Mouse (Mus musculus) lung, adult 18-20 months (tissue): ENCODE results near the gene 1700011M02Rik.
"Not testable (repeated sequence)": the region's sequence is repeated elsewhere in the genome, so short reads cannot be mapped to it uniquely, and the experiment has no call there.

Experiments
- DNase-seq, 2 experiments: peaks; one replicate each; pipeline ENCODE4 v3.0.0; 2022; ENCODE audit warnings: mixed read lengths in 2 of 2

Gene 1700011M02Rik

DNA sequence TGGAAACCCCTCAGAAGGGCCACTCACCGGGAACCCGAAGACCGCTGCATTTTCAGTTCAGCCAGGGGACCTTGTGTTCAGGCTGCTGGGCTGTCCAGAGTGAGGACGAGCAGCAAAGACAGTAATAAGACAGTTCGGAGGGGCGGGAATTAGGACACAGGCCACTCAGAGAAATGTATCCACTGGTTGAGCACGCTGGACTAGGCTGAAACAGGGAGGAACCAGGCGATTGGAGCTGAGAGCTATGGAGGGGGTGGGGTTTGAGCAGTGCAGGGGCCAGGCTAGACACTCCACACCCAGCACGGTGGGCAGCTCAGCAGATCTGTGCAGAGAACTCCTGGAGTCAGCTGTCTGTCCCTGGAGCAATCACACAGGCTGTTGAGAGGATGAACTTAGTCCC, at the start of gene 1700011M02Rik, which contains the start of gene Dmrtc1a:
Gene 1700011M02Rik (plus strand): TSS at position 319 of the 400 bp plus-strand sequence.
Gene Dmrtc1a (minus strand): TSS at position 101 of the 400 bp plus-strand sequence.
- DNase-seq, result not testable (repeated sequence)

DNA sequence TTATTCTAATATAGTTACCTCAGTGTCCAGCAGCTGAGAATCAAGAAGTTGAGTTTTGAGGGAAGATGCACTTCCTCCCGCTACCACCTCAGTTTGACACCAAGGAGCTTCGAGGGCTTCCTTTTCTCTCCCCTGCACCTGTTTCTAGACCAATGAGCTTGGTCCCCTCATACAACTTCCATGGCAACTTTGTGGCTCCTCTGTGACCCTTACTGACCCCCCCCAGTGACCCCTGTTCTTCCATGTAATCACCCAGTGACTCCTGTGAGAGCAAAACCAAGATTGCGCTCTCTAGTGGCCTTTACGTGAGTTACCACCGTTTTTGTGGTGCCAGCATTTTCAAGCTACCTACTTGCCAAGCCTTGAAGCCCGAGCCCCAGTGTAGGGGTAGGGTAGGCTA, 40.8 kb upstream of the 1700011M02Rik start, which contains the start of gene 1700031F05Rik:
Gene 1700031F05Rik (minus strand): TSS at position 101 of the 400 bp plus-strand sequence.
- no peak for DNase-seq

DNA sequence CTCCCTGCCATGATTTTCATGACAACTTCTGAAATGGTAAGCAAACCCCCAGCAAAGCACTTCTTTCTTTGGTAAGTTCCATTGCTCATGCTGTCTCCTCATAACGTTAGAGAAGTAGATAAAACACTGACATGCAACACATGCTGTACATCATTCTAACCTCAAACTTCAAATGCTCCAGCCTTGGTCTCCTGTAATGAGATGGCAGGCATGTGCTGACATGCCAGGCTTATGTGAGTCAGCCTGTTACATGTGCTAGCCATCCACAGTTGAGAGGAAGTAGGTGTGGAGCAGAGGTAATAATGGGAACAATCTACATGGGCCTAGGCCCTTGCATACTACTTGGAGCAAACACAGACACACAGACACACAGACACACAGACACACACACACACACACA, 6.1 kb downstream of the 1700011M02Rik start:
- not testable (repeated sequence) for DNase-seq

DNA sequence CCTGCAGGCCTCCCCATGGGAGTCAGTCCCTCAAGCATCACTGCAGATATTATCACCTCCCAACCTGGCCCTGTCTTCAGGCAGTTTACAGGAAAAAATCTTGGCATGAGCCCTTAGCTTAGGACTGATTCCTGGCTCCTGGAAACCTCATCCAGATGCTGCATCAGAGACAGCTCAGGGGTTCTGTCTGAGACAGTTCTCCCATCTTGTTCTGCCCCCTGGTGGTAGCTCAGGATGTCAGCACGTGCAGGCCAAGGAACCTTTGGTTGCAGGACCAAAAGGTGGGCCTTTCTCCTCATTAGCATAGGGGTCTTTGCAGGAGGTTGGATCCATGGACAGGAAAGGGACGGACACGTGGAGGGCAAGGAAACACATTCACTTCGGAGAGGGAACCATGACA, 18.0 kb downstream of the 1700011M02Rik start:
- DNase-seq, result peak in 1 of 2 experiments; percentile 3

DNA sequence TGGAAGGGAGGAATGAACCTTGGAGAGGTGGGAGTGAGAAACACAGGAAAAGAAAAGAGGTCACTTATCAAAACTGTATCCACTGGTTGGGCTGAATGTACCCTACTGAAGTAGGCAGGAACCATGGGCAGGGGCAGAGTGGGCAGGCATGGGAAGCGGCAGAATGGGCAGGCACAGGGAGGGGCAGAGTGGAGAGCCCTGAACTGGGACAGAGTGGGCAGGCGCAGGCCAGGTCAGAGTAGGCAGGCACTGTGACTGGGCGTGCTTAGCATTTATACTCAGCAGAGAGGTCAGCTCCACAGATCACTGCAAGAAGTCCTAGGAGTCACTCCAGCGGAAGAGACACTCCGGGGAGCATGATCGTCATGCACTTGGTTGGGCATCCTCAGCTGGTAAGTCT, 19.4 kb downstream of the 1700011M02Rik start, which contains the start of gene 1700018G05Rik:
Gene 1700018G05Rik (plus strand): TSS at position 301 of the 400 bp plus-strand sequence.
- DNase-seq, result not testable (repeated sequence)

DNA sequence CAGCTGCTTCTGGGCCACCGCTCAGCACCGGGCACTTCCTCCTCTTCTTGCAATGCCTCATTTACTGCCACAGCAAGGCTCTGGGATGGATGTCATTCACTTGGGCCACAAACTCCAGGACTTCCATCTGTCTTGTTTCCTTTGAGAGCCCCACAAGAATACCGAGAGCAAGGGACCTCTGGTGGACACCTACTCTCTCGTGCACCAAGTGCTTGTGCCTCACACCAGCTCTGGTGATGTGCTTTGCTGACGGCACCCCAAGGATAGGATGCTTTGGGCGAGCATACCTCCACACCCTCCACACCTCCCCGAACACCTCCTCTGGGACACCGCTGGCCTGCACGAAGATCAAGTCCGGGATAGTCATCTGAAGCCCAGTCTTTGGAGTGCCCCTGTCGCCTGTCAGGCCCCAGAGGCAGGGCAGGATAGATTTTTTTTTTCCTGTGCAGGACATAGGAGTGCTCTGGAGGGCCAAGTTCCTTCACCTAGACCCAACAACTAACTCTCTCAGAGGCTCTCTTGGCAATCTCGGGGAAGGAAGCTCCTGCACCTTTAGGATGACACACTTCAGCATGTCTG, 24.4 kb downstream of the 1700011M02Rik start:
- no peak for DNase-seq

DNA sequence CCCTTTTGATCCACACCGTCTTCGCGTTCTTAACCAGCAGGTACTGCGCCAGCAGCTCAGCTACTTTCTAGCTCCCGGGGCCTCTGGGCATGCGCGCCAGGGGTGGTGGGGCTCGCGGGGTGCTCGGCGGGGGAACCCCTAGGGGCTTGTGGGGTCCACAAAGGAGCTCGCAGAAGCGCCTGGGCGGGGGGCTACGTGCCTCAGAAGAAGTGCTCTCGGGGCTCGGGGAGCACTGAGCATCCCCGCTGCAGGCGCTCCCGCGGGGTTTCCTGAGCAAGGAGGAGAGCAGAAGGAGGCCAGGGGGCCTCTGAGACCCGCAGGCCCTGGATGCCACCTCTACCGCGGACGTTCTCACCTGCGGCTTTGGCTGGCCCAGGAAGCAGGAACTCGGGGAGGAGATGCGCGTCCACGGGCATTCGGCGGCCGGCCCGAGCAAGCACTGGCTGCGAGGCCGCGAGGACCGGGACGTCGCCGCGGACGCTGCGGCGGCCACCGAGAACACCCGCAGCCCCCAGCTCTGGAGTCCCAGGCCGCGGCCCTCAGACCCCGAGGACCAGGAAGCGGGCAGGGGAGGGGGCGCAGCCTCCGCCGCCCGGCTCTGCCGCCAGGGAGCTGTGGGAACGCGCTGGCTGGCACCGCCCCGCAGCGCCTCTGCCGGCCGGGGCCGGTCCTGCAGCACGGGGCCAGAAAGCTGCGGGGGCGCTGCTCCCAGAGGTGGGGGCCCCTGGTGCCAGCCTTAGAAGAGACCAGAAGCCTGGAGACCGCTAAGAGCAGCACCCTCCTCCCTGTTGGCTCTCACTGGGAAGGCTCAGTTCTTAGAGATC, 25.1 kb downstream of the 1700011M02Rik start:
- peak in 1 of 2 experiments; percentile 3 for DNase-seq

DNA sequence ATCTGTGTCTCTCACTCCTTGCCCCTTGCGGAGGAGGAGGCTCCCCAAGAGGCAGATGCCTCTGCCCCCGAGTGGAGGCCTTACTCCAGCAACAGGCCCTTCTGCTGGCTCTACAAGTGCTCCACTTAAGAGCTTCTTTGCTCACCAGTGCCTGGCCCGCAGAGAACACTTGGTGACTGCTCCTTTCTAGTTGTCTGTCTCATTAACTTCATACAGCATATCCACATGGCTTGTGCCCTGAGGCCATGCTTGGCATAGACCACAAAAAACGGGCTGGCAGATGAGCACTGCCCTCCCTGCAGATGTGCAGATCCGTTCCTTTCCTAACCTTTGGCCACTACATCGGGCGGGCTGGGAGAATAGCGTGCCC, 25.7 kb downstream of the 1700011M02Rik start:
- DNase-seq, result no peak

DNA sequence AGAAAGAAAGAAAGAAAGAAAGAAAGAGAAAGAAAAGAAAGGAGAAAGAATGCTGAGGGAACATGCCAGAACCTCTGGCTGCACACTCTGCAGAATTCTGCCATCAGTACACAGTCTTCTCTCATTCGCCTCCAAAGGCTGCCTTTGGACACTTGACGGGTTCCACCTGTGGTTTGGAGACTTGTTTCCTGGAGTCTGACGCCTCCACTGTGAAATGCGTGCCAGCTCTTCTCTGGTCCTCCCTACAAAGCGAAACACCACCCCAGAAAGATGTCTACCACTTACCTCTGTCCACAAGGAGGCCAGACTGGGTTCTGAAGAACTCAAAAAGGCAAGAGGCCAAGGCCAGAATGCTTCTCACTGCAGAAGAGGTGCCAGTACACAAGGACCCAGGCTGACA, 28.0 kb downstream of the 1700011M02Rik start:
- DNase-seq, result no peak

DNA sequence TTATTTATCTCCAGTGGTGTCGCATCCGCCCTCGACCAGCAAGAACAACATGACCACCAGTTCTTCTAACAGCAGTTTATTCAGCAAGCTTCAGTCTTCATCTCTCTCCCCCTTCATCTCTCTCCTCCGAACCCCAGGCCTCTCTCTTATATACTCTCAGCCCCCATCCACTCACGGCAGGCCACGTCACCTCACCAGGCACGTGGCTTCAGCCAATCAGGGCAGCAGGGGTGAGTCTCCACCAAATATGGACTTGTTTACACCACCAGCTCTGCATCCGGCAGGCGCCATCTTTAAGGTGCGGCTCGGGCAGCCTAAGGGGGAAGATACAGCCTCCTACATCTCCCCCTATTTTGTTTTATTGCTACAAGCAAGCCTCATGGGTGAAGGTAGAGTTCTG, 41.4 kb downstream of the 1700011M02Rik start:
- DNase-seq, result not testable (repeated sequence)

DNA sequence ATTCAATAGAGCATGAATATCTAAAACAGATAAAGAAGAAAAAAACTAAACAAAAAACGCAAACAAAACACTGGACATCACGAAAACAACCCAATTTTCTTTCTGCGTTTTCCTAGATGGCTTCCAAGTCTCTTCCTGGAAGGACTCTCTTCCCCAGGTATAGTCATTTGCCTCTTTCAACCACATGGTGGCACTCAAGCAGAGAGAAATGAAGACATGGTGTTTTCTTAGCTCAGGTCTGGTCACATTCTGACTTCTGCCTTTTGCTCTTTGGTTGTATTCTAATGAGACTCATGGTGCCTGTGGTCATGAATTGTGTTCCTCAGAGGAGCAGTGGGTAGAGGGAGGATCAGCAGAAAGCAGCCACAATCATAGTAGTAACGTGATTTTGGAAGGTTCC, 50.2 kb downstream of the 1700011M02Rik start:
- DNase-seq, result no peak
